Mouse (Mus musculus) kidney, embryonic 14.5 days (tissue): Measurements from ENCODE around the gene 6030408B16Rik. TPM values are rescaled to one million over a fixed set of nuclear protein-coding genes. Genes with fewer than 3 reads are reported as not detected.
A peak's percentile ranks its signal among the peaks of the same experiment; 100 is the strongest.

ENCODE experiments used
- ATAC-seq: fragments of 200-750 bp; cut with Nextera tagmentation; 2 replicates; pipeline ENCODE4 v1.8.0; 2017; ENCODE audit warnings: moderate number of reproducible peaks, mild to moderate bottlenecking, moderate TSS enrichment, moderate library complexity; ENCODE audit not compliant: low FRiP score, low TSS enrichment
- H3K27ac ChIP-seq: fragments of 300-500 bp; sonication (generic); 2 replicates; pipeline ENCODE4 v1.5.1; 2014; ENCODE audit warnings: low read depth, mild to moderate bottlenecking, low read length, moderate library complexity, mixed read lengths
- H3K27me3 ChIP-seq: fragments of 300-500 bp; sonication (generic); 2 replicates; pipeline ENCODE4 v1.6.1; 2014; ENCODE audit warnings: mild to moderate bottlenecking, low read length; ENCODE audit not compliant: control insufficient read depth, insufficient read depth
- H3K36me3 ChIP-seq: fragments of 300-500 bp; sonication (generic); 2 replicates; pipeline ENCODE4 v1.6.1; 2014; ENCODE audit warnings: low read length, mixed read lengths; ENCODE audit not compliant: control insufficient read depth, insufficient read depth
- H3K4me1 ChIP-seq: fragments of 300-500 bp; sonication (generic); 2 replicates; pipeline ENCODE4 v1.6.1; 2014; ENCODE audit warnings: low read length, mixed read lengths; ENCODE audit not compliant: control insufficient read depth, insufficient read depth
- H3K4me2 ChIP-seq: fragments of 300-500 bp; sonication (generic); replicated peaks from 2 replicates; pipeline ENCODE4 v1.6.1; 2014; ENCODE audit warnings: low read depth, mild to moderate bottlenecking, low read length
- H3K4me3 ChIP-seq: fragments of 300-500 bp; sonication (generic); 2 replicates; pipeline ENCODE4 v1.5.1; 2014; ENCODE audit warnings: mild to moderate bottlenecking, low read length
- H3K9ac ChIP-seq: fragments of 300-500 bp; sonication (generic); 2 replicates; pipeline ENCODE4 v1.6.1; 2014; ENCODE audit warnings: low read depth, mild to moderate bottlenecking, low read length, moderate library complexity
- H3K9me3 ChIP-seq: fragments of 300-500 bp; sonication (generic); 2 replicates; pipeline ENCODE4 v1.6.1; 2016; ENCODE audit warnings: low read length; ENCODE audit not compliant: control insufficient read depth
- WGBS: fragments of 180-500 bp; shearing (Covaris S2); extraction: QIAGEN DNeasy Blood & Tissue Kit; methylation state at CpG from one replicate; pipeline ENCODE4 v1.1.7; 2014; 5-methylcytosine and 5-hydroxymethylcytosine counted together
- polyA plus RNA-seq: library from polyadenylated mRNA; unstranded; fragments of >200 nt; fragmentation: Nextera tagmentation; extraction: Ambion mirVana; gene quantifications from 2 replicates; pipeline ENCODE4 v1.2.1, GENCODE M21; 2014

6030408B16Rik gene
- polyA plus RNA-seq, result 25.8 and 28.2 TPM in 2 replicates

GRCm38 (mm10) chr15:101293025-101293621 lies at the start of gene 6030408B16Rik:
TSS of gene 6030408B16Rik (plus strand) at chr15:101293212.
- H3K27ac ChIP-seq, result peak within 1 kb of the TSS; percentile 91
- H3K4me3 ChIP-seq, result peak within 1 kb of the TSS; percentile 32
- H3K9me3 ChIP-seq, result no peaks in the 10 kb centered on the region
- 31% methylated on average over 18 of the region's 18 CpGs for WGBS
- H3K4me2 ChIP-seq, result peak within 1 kb of the TSS; percentile 46
- peaks cover 19% of the 10 kb centered on the region for H3K4me1 ChIP-seq
- peak within 1 kb of the TSS; percentile 56 for H3K9ac ChIP-seq
- peaks cover 40% of the 10 kb centered on the region for H3K36me3 ChIP-seq
- peak; percentile 70 for ATAC-seq
- H3K27me3 ChIP-seq, result no peaks in the 10 kb centered on the region

GRCm38 (mm10) chr15:101244012-101244411 lies 49.0 kb upstream of the 6030408B16Rik start:
- H3K4me1 ChIP-seq, result 0 out of 2 replicates have a peak, but pooled peaks cover 10% of the 10 kb centered on the region
- H3K9ac ChIP-seq, result no peak overlapping the region
- H3K36me3 ChIP-seq, result no peaks in the 10 kb centered on the region
- ATAC-seq, result no peak
- no peak overlapping the region for H3K4me3 ChIP-seq
- 75% methylated on average over 3 of the region's 3 CpGs for WGBS
- H3K27me3 ChIP-seq, result no peaks in the 10 kb centered on the region
- no peak overlapping the region for H3K4me2 ChIP-seq
- no peaks in the 10 kb centered on the region for H3K9me3 ChIP-seq
- no peak overlapping the region for H3K27ac ChIP-seq

GRCm38 (mm10) chr15:101246231-101247154 lies 46.5 kb upstream of the 6030408B16Rik start:
- WGBS, result 1% methylated on average over 55 of the region's 56 CpGs
- peak; percentile 98 for ATAC-seq
- Histone ChIP-seq H3K27me3 (no peaks in the 10 kb centered on the region), H3K4me1 (0 out of 2 replicates have a peak, but pooled peaks cover 3% of the 10 kb centered on the region), H3K4me3 (peak overlapping the region; percentile 32), H3K36me3 (no peaks in the 10 kb centered on the region), H3K4me2 (peak overlapping the region; percentile 50), H3K27ac (peak overlapping the region; percentile 68), H3K9me3 (no peaks in the 10 kb centered on the region), H3K9ac (peak overlapping the region; percentile 58)

- no peaks in the 10 kb centered on the region for H3K9me3 ChIP-seq
- H3K36me3 ChIP-seq, result no peaks in the 10 kb centered on the region
- no peak overlapping the region for H3K27ac ChIP-seq
- WGBS, result 81% methylated on average over 1 of the region's 1 CpGs
- 0 out of 2 replicates have a peak, but pooled peaks cover 2% of the 10 kb centered on the region for H3K4me1 ChIP-seq
- H3K4me2 ChIP-seq, result peak overlapping the region; percentile 50; the same call in 1 of the 2 replicates
- no peak for ATAC-seq
- no peak overlapping the region for H3K4me3 ChIP-seq
- no peaks in the 10 kb centered on the region for H3K27me3 ChIP-seq
- H3K9ac ChIP-seq, result no peak overlapping the region
Observed at GRCm38 (mm10) chr15:101247155-101247498, 45.9 kb upstream of the 6030408B16Rik start.

- Histone ChIP-seq H3K27me3 (no peaks in the 10 kb centered on the region), H3K9ac (no peak overlapping the region), H3K4me2 (no peak overlapping the region), H3K9me3 (no peaks in the 10 kb centered on the region), H3K4me1 (no peaks in the 10 kb centered on the region), H3K4me3 (no peak overlapping the region), H3K36me3 (no peaks in the 10 kb centered on the region), H3K27ac (no peak overlapping the region)
- WGBS, result 67% methylated on average over 5 of the region's 5 CpGs
- ATAC-seq, result no peak
Observed at GRCm38 (mm10) chr15:101248029-101248710, 44.8 kb upstream of the 6030408B16Rik start.

GRCm38 (mm10) chr15:101250220-101250800 lies 42.7 kb upstream of the 6030408B16Rik start:
- H3K36me3 ChIP-seq, result no peaks in the 10 kb centered on the region
- no peaks in the 10 kb centered on the region for H3K27me3 ChIP-seq
- H3K9ac ChIP-seq, result no peak overlapping the region
- no peaks in the 10 kb centered on the region for H3K9me3 ChIP-seq
- H3K4me1 ChIP-seq, result no peaks in the 10 kb centered on the region
- H3K4me2 ChIP-seq, result no peak overlapping the region
- H3K4me3 ChIP-seq, result no peak overlapping the region
- H3K27ac ChIP-seq, result no peak overlapping the region
- WGBS, result 79% methylated on average over 9 of the region's 9 CpGs
- ATAC-seq, result no peak

GRCm38 (mm10) chr15:101251930-101252329 lies 41.1 kb upstream of the 6030408B16Rik start:
- no peaks in the 10 kb centered on the region for H3K36me3 ChIP-seq
- no peaks in the 10 kb centered on the region for H3K4me1 ChIP-seq
- ATAC-seq, result no peak
- no peak overlapping the region for H3K9ac ChIP-seq
- no peak overlapping the region for H3K27ac ChIP-seq
- no peaks in the 10 kb centered on the region for H3K9me3 ChIP-seq
- no peak overlapping the region for H3K4me3 ChIP-seq
- H3K27me3 ChIP-seq, result no peaks in the 10 kb centered on the region
- H3K4me2 ChIP-seq, result no peak overlapping the region
- whole genome bisulfite sequencing, result 89% methylated on average over 5 of the region's 5 CpGs

GRCm38 (mm10) chr15:101252614-101253013 lies 40.4 kb upstream of the 6030408B16Rik start:
- 83% methylated on average over 6 of the region's 6 CpGs for WGBS
- no peak overlapping the region for H3K27ac ChIP-seq
- ATAC-seq, result no peak
- no peak overlapping the region for H3K4me3 ChIP-seq
- H3K4me1 ChIP-seq, result no peaks in the 10 kb centered on the region
- H3K9me3 ChIP-seq, result no peaks in the 10 kb centered on the region
- H3K4me2 ChIP-seq, result no peak overlapping the region
- H3K36me3 ChIP-seq, result no peaks in the 10 kb centered on the region
- H3K27me3 ChIP-seq, result no peaks in the 10 kb centered on the region
- no peak overlapping the region for H3K9ac ChIP-seq
